Mouse (Mus musculus) liver, adult 2 months (tissue): ENCODE measurements around the gene Cdc25b. TPM values are rescaled to one million over a fixed set of nuclear protein-coding genes. Genes with fewer than 3 reads are reported as not detected.

Source experiments
- DNase-seq: peaks from one replicate; pipeline ENCODE4 v3.0.0-alpha.2; 2011; ENCODE audit warnings: low read depth, low spot score; ENCODE audit errors: extremely low read depth
- H3K27ac ChIP-seq: fragments of 200-500 bp; replicated peaks from 2 replicates; pipeline ENCODE4 v1.5.1; 2012; ENCODE audit warnings: low read depth, mild to moderate bottlenecking, control low read depth, inconsistent platforms, low read length; ENCODE audit not compliant: insufficient read depth
- H3K27me3 ChIP-seq: fragments of 200-500 bp; 2 replicates; pipeline ENCODE4 v1.6.1; 2012; ENCODE audit warnings: mild to moderate bottlenecking, moderate library complexity, low read length, inconsistent platforms; ENCODE audit not compliant: control insufficient read depth, insufficient read depth
- H3K36me3 ChIP-seq: fragments of 200-500 bp; 2 replicates; pipeline ENCODE4 v1.6.1; 2012; ENCODE audit warnings: low read length, inconsistent platforms; ENCODE audit not compliant: control insufficient read depth, insufficient read depth
- H3K4me1 ChIP-seq: fragments of 200-500 bp; 2 replicates; pipeline ENCODE4 v1.6.1; 2011; ENCODE audit warnings: low read length; ENCODE audit not compliant: control insufficient read depth, insufficient read depth
- H3K4me3 ChIP-seq: fragments of 200-500 bp; 2 replicates; pipeline ENCODE4 v1.5.1; 2011; ENCODE audit warnings: low read depth, mild to moderate bottlenecking, control low read depth, low read length, moderate library complexity; ENCODE audit not compliant: insufficient read depth
- H3K79me2 ChIP-seq: fragments of 200-500 bp; 2 replicates; pipeline ENCODE4 v1.6.1; 2012; ENCODE audit warnings: inconsistent platforms, mild to moderate bottlenecking, low read length, moderate library complexity; ENCODE audit not compliant: control insufficient read depth, insufficient read depth
- H3K9ac ChIP-seq: fragments of 200-500 bp; 2 replicates; pipeline ENCODE4 v1.6.1; 2012; ENCODE audit warnings: low read depth, mild to moderate bottlenecking, control low read depth, inconsistent platforms, low read length
- CTCF ChIP-seq: fragments of 200-500 bp; IDR thresholded peaks from 2 replicates; pipeline ENCODE4 v1.5.1; 2011; ENCODE audit warnings: low read depth, low read length, control low read depth
- POLR2A ChIP-seq: fragments of 200-500 bp; IDR thresholded peaks from 2 replicates; pipeline ENCODE4 v1.6.1; 2011; ENCODE audit warnings: low read length, control low read depth; ENCODE audit not compliant: insufficient read depth; ENCODE audit errors: extremely low read depth
- WGBS: fragments of 180-500 bp; shearing (Covaris S2); methylation state at CpG from one replicate; pipeline ENCODE4 v1.1.7; 2018; 5-methylcytosine and 5-hydroxymethylcytosine counted together
- polyA plus RNA-seq: library from polyadenylated mRNA; depleted of rRNA; stranded (reverse); fragments of >200 nt; gene quantifications from 2 replicates; pipeline ENCODE4 v1.2.3, GENCODE M21; 2012
- total RNA-seq: library from RNA; depleted of rRNA; stranded (reverse); fragments of >200 nt; gene quantifications from 2 replicates; pipeline ENCODE4 v1.2.3, GENCODE M21; 2014

The Cdc25b gene
- total and polyA plus RNA-seq, 2 experiments = 1.0 to 1.5 TPM

- Histone ChIP-seq H3K27me3 (no peaks in the 10 kb centered on the region), H3K4me3 (no peak overlapping the region), H3K27ac (no peak overlapping the region), H3K79me2 (no peaks in the 10 kb centered on the region), H3K9ac (no peak overlapping the region), H3K36me3 (no peaks in the 10 kb centered on the region), H3K4me1 (peaks cover 4% of the 10 kb centered on the region; the same call in 1 of the 2 replicates)
- TF ChIP-seq CTCF = no peak
- TF ChIP-seq POLR2A = no peak
- WGBS = 98% methylated on average over 2 of the region's 2 CpGs
- no peak for DNase-seq
These were observed 20.6 kb upstream of the Cdc25b start for GRCm38 (mm10) chr2:131166172-131166571.

- H3K27ac ChIP-seq = no peak overlapping the region
- peaks cover 4% of the 10 kb centered on the region; the same call in 1 of the 2 replicates for H3K4me1 ChIP-seq
- H3K79me2 ChIP-seq = no peaks in the 10 kb centered on the region
- TF ChIP-seq POLR2A (no peak), CTCF (no peak)
- no peak for DNase-seq
- H3K4me3 ChIP-seq = no peak overlapping the region
- no peak overlapping the region for H3K9ac ChIP-seq
- H3K36me3 ChIP-seq = no peaks in the 10 kb centered on the region
- WGBS = 80% methylated on average over 6 of the region's 6 CpGs
- H3K27me3 ChIP-seq = no peaks in the 10 kb centered on the region
These were observed 18.8 kb upstream of the Cdc25b start for GRCm38 (mm10) chr2:131167984-131168383.

- no peaks in the 10 kb centered on the region for H3K79me2 ChIP-seq
- peaks cover 2% of the 10 kb centered on the region; the same call in 1 of the 2 replicates for H3K4me1 ChIP-seq
- no peak overlapping the region for H3K4me3 ChIP-seq
- no peak overlapping the region for H3K27ac ChIP-seq
- TF ChIP-seq POLR2A (no peak), CTCF (no peak)
- DNase-seq = no peak
- no peak overlapping the region for H3K9ac ChIP-seq
- 77% methylated on average over 1 of the region's 1 CpGs for WGBS
- H3K27me3 ChIP-seq = no peaks in the 10 kb centered on the region
- H3K36me3 ChIP-seq = no peaks in the 10 kb centered on the region
These were observed 17.8 kb upstream of the Cdc25b start for GRCm38 (mm10) chr2:131168914-131169313.

- TF ChIP-seq POLR2A = no peak
- no peak for TF ChIP-seq CTCF
These were observed 15.8 kb upstream of the Cdc25b start for GRCm38 (mm10) chr2:131170936-131171335.

GRCm38 (mm10) chr2:131171401-131172104 lies 15.2 kb upstream of the Cdc25b start:
- Histone ChIP-seq H3K4me3 (peak overlapping the region; percentile 1; the same call in 1 of the 2 replicates), H3K4me1 (peaks cover 6% of the 10 kb centered on the region), H3K79me2 (no peaks in the 10 kb centered on the region), H3K27ac (no peak overlapping the region), H3K36me3 (no peaks in the 10 kb centered on the region), H3K9ac (no peak overlapping the region), H3K27me3 (no peaks in the 10 kb centered on the region)
- 21% methylated on average over 43 of the region's 43 CpGs for WGBS
- TF ChIP-seq POLR2A (no peak), CTCF (no peak; the same call in 1 of the 2 replicates)
- no peak for DNase-seq

More at GRCm38 (mm10) chr2:131170936-131171335, 15.8 kb upstream of the Cdc25b start:
- no peaks in the 10 kb centered on the region for H3K36me3 ChIP-seq
- WGBS = 46% methylated on average over 9 of the region's 9 CpGs
- H3K27ac ChIP-seq = no peak overlapping the region
- DNase-seq = no peak
- no peaks in the 10 kb centered on the region for H3K27me3 ChIP-seq
- H3K79me2 ChIP-seq = no peaks in the 10 kb centered on the region
- no peak overlapping the region for H3K4me3 ChIP-seq
- no peak overlapping the region for H3K9ac ChIP-seq
- H3K4me1 ChIP-seq = peaks cover 3% of the 10 kb centered on the region; the same call in 1 of the 2 replicates

GRCm38 (mm10) chr2:131172322-131172721 lies 14.4 kb upstream of the Cdc25b start:
- H3K4me3 ChIP-seq = no peak overlapping the region
- 67% methylated on average over 9 of the region's 9 CpGs for WGBS
- TF ChIP-seq CTCF = no peak
- no peak for TF ChIP-seq POLR2A
- no peak for DNase-seq
- no peaks in the 10 kb centered on the region for H3K36me3 ChIP-seq
- no peak overlapping the region for H3K9ac ChIP-seq
- H3K27me3 ChIP-seq = no peaks in the 10 kb centered on the region
- H3K79me2 ChIP-seq = no peaks in the 10 kb centered on the region
- no peak overlapping the region for H3K27ac ChIP-seq
- H3K4me1 ChIP-seq = peaks cover 10% of the 10 kb centered on the region
